Mouse (Mus musculus): ENCODE results near the gene Spata31. TPM values are rescaled to one million over a fixed set of nuclear protein-coding genes. Genes with fewer than 3 reads are reported as not detected.

The Spata31 gene
- not detected in 2 replicates for total RNA-seq (2017)

DNA sequence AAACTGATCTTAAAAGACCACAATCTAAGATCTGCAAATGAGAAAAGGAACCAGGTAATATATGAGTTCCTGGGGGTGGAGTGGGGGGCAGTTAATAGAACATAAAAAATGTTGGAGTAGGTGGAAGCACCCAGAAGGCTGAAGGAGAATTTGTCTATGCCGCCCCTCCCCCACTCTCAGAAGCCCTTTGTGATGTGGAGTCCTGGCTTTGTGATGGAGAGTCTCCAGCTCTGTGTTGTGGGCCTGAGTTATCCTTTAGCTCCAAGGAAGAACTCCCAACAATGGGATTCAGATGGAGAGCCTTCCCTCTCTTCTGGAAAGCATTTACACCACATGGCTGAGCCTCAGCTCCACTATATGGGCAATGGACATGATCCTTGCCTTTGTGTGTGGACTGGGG is at the start of gene Spata31:
Gene Spata31, plus strand, starts transcription at position 216 of the 400 bp plus-strand sequence.
- ATAC-seq (replicated peaks; ENCODE audit: low read depth, poor library complexity, severe bottlenecking) = no peak

DNA sequence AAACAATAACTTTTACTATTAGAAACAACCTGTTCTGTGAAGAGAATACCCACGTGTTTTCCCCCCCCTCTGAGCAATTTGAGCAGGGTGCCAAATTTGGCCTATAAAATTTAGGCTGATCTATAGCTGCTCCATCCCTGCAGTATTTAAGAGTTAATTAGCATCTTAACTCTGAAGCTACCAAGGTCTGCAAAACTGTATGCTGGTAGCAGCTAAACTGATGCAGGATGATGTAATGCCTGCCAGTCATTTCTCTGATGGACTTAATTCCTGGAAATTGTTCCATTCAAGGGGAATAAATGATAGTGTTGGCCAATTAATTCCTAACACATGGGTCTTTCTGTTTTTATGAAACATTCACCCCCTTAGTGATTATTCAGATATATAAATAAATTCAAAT is 14.1 kb upstream of the Spata31 start:
- no peak for ATAC-seq (replicated peaks; ENCODE audit: low read depth, poor library complexity, severe bottlenecking)

- no peak for ATAC-seq (replicated peaks; ENCODE audit: low read depth, poor library complexity, severe bottlenecking)
Measured at GRCm38 (mm10) chr13:64903585-64904208, 13.5 kb upstream of the Spata31 start, which contains the start of gene Cntnap3. Cntnap3 (minus strand) TSS chr13:64903955.

Other genes with a start within 250 kb of the Spata31 start
- gene Cntnap3, start 13.5 kb upstream of the Spata31 start, total RNA-seq (2017) = not detected in 2 replicates
- not detected in 2 replicates for gene Spata31d1c, start 115.7 kb downstream of the Spata31 start, total RNA-seq (2017)
- gene Prss47, start 135.4 kb downstream of the Spata31 start, total RNA-seq (2017) = not detected in 2 replicates
- 53.2 and 73.7 TPM in 2 replicates for gene Mfsd14b, start 195.6 kb downstream of the Spata31 start, total RNA-seq (2017)
- gene Olfr465-ps1, start 220.7 kb downstream of the Spata31 start, total RNA-seq (2017) = not detected in 2 replicates
- gene Olfr466, start 232.8 kb downstream of the Spata31 start, total RNA-seq (2017) = not detected in 2 replicates